Mouse (Mus musculus) adrenal gland, postnatal 36 days (tissue): ENCODE data around the gene Palld. TPM values are rescaled to one million over a fixed set of nuclear protein-coding genes. Genes with fewer than 3 reads are reported as not detected.

Source experiments
- DNase-seq, 2 experiments: peaks; one replicate each; pipeline ENCODE4 v3.0.0; 2021; ENCODE audit warnings: mixed read lengths in 1 of 2
- total RNA-seq, 2 experiments: library from RNA; stranded (reverse); gene quantifications; 2 replicates each; pipeline ENCODE4 v1.2.3; 2021

Palld gene
- total RNA-seq, 2 experiments from 2014 or later, result 33.2 to 46.8 TPM

GRCm38 (mm10) chr8:61685280-61685679 lies 217.2 kb downstream of the Palld start:
- DNase-seq, result no peak

GRCm38 (mm10) chr8:61684280-61684939 lies 218.1 kb downstream of the Palld start:
- DNase-seq, result no peak

GRCm38 (mm10) chr8:61682902-61683301 lies 219.6 kb downstream of the Palld start:
- DNase-seq, result no peak

- no peak for DNase-seq
Measured at GRCm38 (mm10) chr8:61681217-61681616, 221.3 kb downstream of the Palld start.

- peak; percentile 7 to 28 for DNase-seq
Measured at GRCm38 (mm10) chr8:61677227-61677626, 225.3 kb downstream of the Palld start.

- no peak for DNase-seq
Measured at GRCm38 (mm10) chr8:61671151-61671550, 231.3 kb downstream of the Palld start.

GRCm38 (mm10) chr8:61670376-61670775 lies 232.1 kb downstream of the Palld start:
- DNase-seq, result no peak

- DNase-seq, result no peak
Measured at GRCm38 (mm10) chr8:61666919-61667318, 235.6 kb downstream of the Palld start.

- DNase-seq, result peak in 1 of 2 experiments; percentile 10
Measured at GRCm38 (mm10) chr8:61665021-61665420, 237.5 kb downstream of the Palld start.

GRCm38 (mm10) chr8:61664162-61664561 lies 238.3 kb downstream of the Palld start:
- DNase-seq, result no peak

- peak; percentile 66 to 70 for DNase-seq
Measured at GRCm38 (mm10) chr8:61662829-61663228, 239.7 kb downstream of the Palld start.

GRCm38 (mm10) chr8:61661611-61662010 lies 240.9 kb downstream of the Palld start:
- DNase-seq, result no peak

- DNase-seq, result no peak
Measured at GRCm38 (mm10) chr8:61660961-61661360, 241.5 kb downstream of the Palld start.

- no peak for DNase-seq
Measured at GRCm38 (mm10) chr8:61651955-61652354, 250.5 kb downstream of the Palld start.

GRCm38 (mm10) chr8:61646195-61646835 lies 256.2 kb downstream of the Palld start:
- DNase-seq, result no peak

GRCm38 (mm10) chr8:61645642-61646041 lies 256.8 kb downstream of the Palld start:
- no peak for DNase-seq

GRCm38 (mm10) chr8:61643215-61643614 lies 259.3 kb downstream of the Palld start:
- DNase-seq, result no peak

- DNase-seq, result peak in 1 of 2 experiments; percentile 23
Measured at GRCm38 (mm10) chr8:61642358-61642847, 260.1 kb downstream of the Palld start.

GRCm38 (mm10) chr8:61639596-61639995 lies 262.9 kb downstream of the Palld start:
- DNase-seq, result no peak

GRCm38 (mm10) chr8:61639008-61639407 lies 263.5 kb downstream of the Palld start:
- DNase-seq, result peak; percentile 35

GRCm38 (mm10) chr8:61637736-61638135 lies 264.8 kb downstream of the Palld start:
- no peak for DNase-seq

- no peak for DNase-seq
Measured at GRCm38 (mm10) chr8:61634811-61635210, 267.7 kb downstream of the Palld start.

GRCm38 (mm10) chr8:61632331-61632730 lies 270.2 kb downstream of the Palld start:
- DNase-seq, result no peak

GRCm38 (mm10) chr8:61629631-61629968 lies 272.9 kb downstream of the Palld start:
- no peak for DNase-seq
